Mouse (Mus musculus) hindbrain, postnatal 0 days (tissue): ENCODE data around the gene Zcchc3. TPM values are rescaled to one million over a fixed set of nuclear protein-coding genes. Genes with fewer than 3 reads are reported as not detected.
A peak's percentile ranks its signal among the peaks of the same experiment; 100 is the strongest.

Experiments used
- ATAC-seq: fragments of 200-750 bp; cut with Nextera tagmentation; 2 replicates; pipeline ENCODE4 v1.8.0; 2017; ENCODE audit warnings: mild to moderate bottlenecking, moderate TSS enrichment, moderate library complexity
- DNase-seq: peaks from one replicate; pipeline ENCODE4 v3.0.0-alpha.2; 2015; ENCODE audit warnings: low spot score
- H3K27ac ChIP-seq: fragments of 300-500 bp; sonication (generic); 2 replicates; pipeline ENCODE4 v1.5.1; 2014; ENCODE audit warnings: mild to moderate bottlenecking
- H3K27me3 ChIP-seq: fragments of 300-500 bp; sonication (generic); 2 replicates; pipeline ENCODE4 v1.6.1; 2014; ENCODE audit warnings: low read length, mixed read lengths; ENCODE audit not compliant: insufficient read depth
- H3K36me3 ChIP-seq: fragments of 300-500 bp; sonication (generic); 2 replicates; pipeline ENCODE4 v1.6.1; 2014; ENCODE audit warnings: low read length, mixed read lengths; ENCODE audit not compliant: insufficient read depth
- H3K4me1 ChIP-seq: fragments of 300-500 bp; sonication (generic); 2 replicates; pipeline ENCODE4 v1.6.1; 2014; ENCODE audit warnings: antibody characterized with exemption, low read length, mixed read lengths; ENCODE audit not compliant: insufficient read depth
- H3K4me2 ChIP-seq: fragments of 300-500 bp; sonication (generic); 2 replicates; pipeline ENCODE4 v1.6.1; 2014; ENCODE audit warnings: low read depth, mild to moderate bottlenecking, low read length, moderate library complexity, mixed read lengths
- H3K4me3 ChIP-seq: fragments of 300-500 bp; sonication (generic); 2 replicates; pipeline ENCODE4 v1.5.1; 2014; ENCODE audit warnings: low read length
- H3K9ac ChIP-seq: fragments of 300-500 bp; sonication (generic); replicated peaks from 2 replicates; pipeline ENCODE4 v1.6.1; 2014; ENCODE audit warnings: mild to moderate bottlenecking, low read length, moderate library complexity, mixed read lengths
- H3K9me3 ChIP-seq: fragments of 300-500 bp; sonication (generic); 2 replicates; pipeline ENCODE4 v1.6.1; 2016; ENCODE audit warnings: low read length, mixed read lengths
- CTCF ChIP-seq: IDR thresholded peaks from 2 replicates; pipeline ENCODE4 v1.5.1; 2016; ENCODE audit warnings: antibody characterized with exemption, control low read depth, low read depth
- WGBS: fragments of 180-500 bp; shearing (Covaris S2); extraction: QIAGEN DNeasy Blood & Tissue Kit; methylation state at CpG from one replicate; pipeline ENCODE4 v1.1.7; 2014; 5-methylcytosine and 5-hydroxymethylcytosine counted together
- polyA plus RNA-seq: library from polyadenylated mRNA; unstranded; fragments of >200 nt; fragmentation: Nextera tagmentation; extraction: Ambion mirVana; gene quantifications from 2 replicates; pipeline ENCODE4 v1.2.1, GENCODE M21; 2015
- total RNA-seq: library from RNA; depleted of rRNA; stranded (reverse); fragments of >200 nt; gene quantifications from 2 replicates; pipeline ENCODE4 v1.2.3, GENCODE M21; 2014

Zcchc3 gene
- total and polyA plus RNA-seq, 2 experiments from 2014 or later = 15.8 to 17.4 TPM

- ATAC-seq (peak; percentile 11), DNase-seq (peak; percentile 92)
- under 1% methylated on average over 66 of the region's 77 CpGs for WGBS
- H3K36me3 ChIP-seq = no peaks in the 10 kb centered on the region
- H3K27ac ChIP-seq = peak overlapping the region; percentile 99
- peak overlapping the region; percentile 78 for H3K9ac ChIP-seq
- H3K4me2 ChIP-seq = peak overlapping the region; percentile 94
- peaks cover 18% of the 10 kb centered on the region; the same call in 1 of the 2 replicates for H3K4me1 ChIP-seq
- H3K4me3 ChIP-seq = peak overlapping the region; percentile 56
- no peaks in the 10 kb centered on the region for H3K9me3 ChIP-seq
- H3K27me3 ChIP-seq = no peaks in the 10 kb centered on the region
- TF ChIP-seq CTCF = no peak
Measured at GRCm38 (mm10) chr2:152397004-152397589, 17.7 kb downstream of the Zcchc3 start.

- Histone ChIP-seq H3K27ac (peak overlapping the region; percentile 99), H3K4me3 (peak overlapping the region; percentile 56), H3K27me3 (no peaks in the 10 kb centered on the region), H3K36me3 (no peaks in the 10 kb centered on the region), H3K9me3 (no peaks in the 10 kb centered on the region), H3K4me1 (peaks cover 18% of the 10 kb centered on the region; the same call in 1 of the 2 replicates), H3K4me2 (peak overlapping the region; percentile 94), H3K9ac (peak overlapping the region; percentile 78)
- under 1% methylated on average over 44 of the region's 46 CpGs for WGBS
- peak; percentile 97 for DNase-seq
- peak; percentile 74 for TF ChIP-seq CTCF
- ATAC-seq = peak; percentile 76
Measured at GRCm38 (mm10) chr2:152396110-152397003, 18.5 kb downstream of the Zcchc3 start.

GRCm38 (mm10) chr2:152395271-152395920 lies 19.4 kb downstream of the Zcchc3 start:
- TF ChIP-seq CTCF = no peak
- DNase-seq (no peak), ATAC-seq (no peak)
- no peaks in the 10 kb centered on the region for H3K9me3 ChIP-seq
- no peaks in the 10 kb centered on the region for H3K27me3 ChIP-seq
- H3K36me3 ChIP-seq = no peaks in the 10 kb centered on the region
- H3K4me2 ChIP-seq = peak overlapping the region; percentile 94
- peak overlapping the region; percentile 78 for H3K9ac ChIP-seq
- H3K4me1 ChIP-seq = peaks cover 18% of the 10 kb centered on the region; the same call in 1 of the 2 replicates
- peak overlapping the region; percentile 99 for H3K27ac ChIP-seq
- WGBS = 16% methylated on average over 13 of the region's 13 CpGs
- H3K4me3 ChIP-seq = peak overlapping the region; percentile 56

GRCm38 (mm10) chr2:152393225-152394017 lies 21.4 kb downstream of the Zcchc3 start:
- Histone ChIP-seq H3K4me1 (peaks cover 18% of the 10 kb centered on the region; the same call in 1 of the 2 replicates), H3K9me3 (no peaks in the 10 kb centered on the region), H3K36me3 (no peaks in the 10 kb centered on the region), H3K27me3 (no peaks in the 10 kb centered on the region), H3K4me2 (peak overlapping the region; percentile 94), H3K27ac (no peak overlapping the region), H3K9ac (no peak overlapping the region), H3K4me3 (no peak overlapping the region)
- ATAC-seq (no peak), DNase-seq (no peak)
- TF ChIP-seq CTCF = no peak
- WGBS = 50% methylated on average over 9 of the region's 9 CpGs

GRCm38 (mm10) chr2:152392786-152393185 lies 22.0 kb downstream of the Zcchc3 start:
- no peak overlapping the region for H3K9ac ChIP-seq
- H3K9me3 ChIP-seq = no peaks in the 10 kb centered on the region
- H3K4me3 ChIP-seq = no peak overlapping the region
- WGBS = 6% methylated on average over 3 of the region's 3 CpGs
- H3K36me3 ChIP-seq = no peaks in the 10 kb centered on the region
- no peak for ATAC-seq
- DNase-seq = peak; percentile 81
- peaks cover 18% of the 10 kb centered on the region; the same call in 1 of the 2 replicates for H3K4me1 ChIP-seq
- no peak overlapping the region for H3K4me2 ChIP-seq
- TF ChIP-seq CTCF = peak; percentile 82
- no peak overlapping the region for H3K27ac ChIP-seq
- no peaks in the 10 kb centered on the region for H3K27me3 ChIP-seq

- TF ChIP-seq CTCF = no peak
- Histone ChIP-seq H3K4me1 (no peaks in the 10 kb centered on the region), H3K27ac (no peak overlapping the region), H3K36me3 (no peaks in the 10 kb centered on the region), H3K9ac (no peak overlapping the region), H3K4me3 (no peak overlapping the region), H3K27me3 (no peaks in the 10 kb centered on the region), H3K4me2 (no peak overlapping the region), H3K9me3 (no peaks in the 10 kb centered on the region)
- WGBS = 90% methylated on average over 4 of the region's 4 CpGs
- ATAC-seq (no peak), DNase-seq (no peak)
Measured at GRCm38 (mm10) chr2:152384191-152384590, 30.6 kb downstream of the Zcchc3 start.
